Mouse (Mus musculus): ENCODE results near the gene Sost. TPM values are rescaled to one million over a fixed set of nuclear protein-coding genes. Genes with fewer than 3 reads are reported as not detected.

Gene Sost
- polyA plus RNA-seq, 1 experiment from 2014 or later: 1.8 TPM

DNA sequence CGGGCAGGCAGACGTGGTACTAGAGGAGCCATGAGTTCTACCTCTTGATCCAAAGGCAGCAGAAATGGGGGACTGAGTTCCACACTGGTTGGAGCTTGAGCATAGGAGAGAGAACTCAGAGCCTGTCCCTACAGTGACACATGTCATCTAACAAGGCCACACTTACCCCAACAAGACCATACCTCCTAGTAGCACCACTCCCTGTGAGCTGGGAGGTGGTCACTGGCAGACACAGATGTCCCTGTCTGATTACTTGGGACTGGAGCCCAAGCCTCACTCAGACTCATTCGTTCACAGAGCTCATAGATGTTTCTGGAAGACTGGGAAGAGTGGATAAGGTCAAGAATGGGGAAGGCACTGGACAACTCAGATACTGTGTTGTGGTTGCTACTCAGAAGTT, 48.2 kb downstream of the Sost start:
- DNase-seq (ENCODE audit: low spot score) (no peak), ATAC-seq (replicated peaks; ENCODE audit: low FRiP score, low read depth) (no peak)
- WGBS: 78% methylated on average over 3 of the region's 3 CpGs
- Histone ChIP-seq H3K27ac (no peak overlapping the region), H3K36me3 (ENCODE audit: insufficient read depth, low read length) (no peaks in the 10 kb centered on the region), H3K9me3 (replicated peaks; ENCODE audit: low read length) (no peaks in the 10 kb centered on the region), H3K4me3 (replicated peaks; ENCODE audit: low read depth, low read length) (no peak overlapping the region), H3K27me3 (ENCODE audit: insufficient read depth, low read length) (0 out of 2 replicates have a peak, but pooled peaks cover 3% of the 10 kb centered on the region), H3K4me2 (ENCODE audit: low read length) (no peak overlapping the region), H3K9ac (ENCODE audit: low read depth, low read length) (no peak overlapping the region), H3K4me1 (replicated peaks; ENCODE audit: insufficient read depth, low read length) (peaks cover 5% of the 10 kb centered on the region; the same call in 1 of the 2 replicates)
- TF ChIP-seq CTCF (IDR thresholded peaks at IDR 0.05; ENCODE audit: low read depth): no peak

DNA sequence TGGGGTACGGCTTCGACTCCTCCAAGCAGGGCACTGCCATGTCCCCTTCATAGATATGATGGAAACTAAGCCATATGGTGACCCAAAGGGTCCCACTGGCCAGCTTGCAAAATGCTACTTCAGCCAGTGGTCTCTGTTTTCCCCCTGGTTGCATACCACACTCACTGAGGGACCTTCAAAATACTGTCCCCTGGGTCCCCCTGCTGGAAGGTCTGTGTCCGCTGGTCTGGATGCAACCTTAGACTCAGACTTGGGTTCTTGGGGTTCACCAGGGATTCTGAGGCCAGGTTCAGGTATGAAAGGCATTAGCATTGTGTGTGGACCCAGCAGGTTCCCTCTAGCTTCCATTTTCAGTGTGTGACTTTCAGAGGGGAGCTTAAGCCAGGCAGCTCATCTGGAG, 50.0 kb downstream of the Sost start:
- Histone ChIP-seq H3K36me3 (ENCODE audit: insufficient read depth, low read length) (no peaks in the 10 kb centered on the region), H3K9me3 (replicated peaks; ENCODE audit: low read length) (no peaks in the 10 kb centered on the region), H3K4me2 (ENCODE audit: low read length) (no peak overlapping the region), H3K27ac (no peak overlapping the region), H3K9ac (ENCODE audit: low read depth, low read length) (no peak overlapping the region), H3K27me3 (ENCODE audit: insufficient read depth, low read length) (0 out of 2 replicates have a peak, but pooled peaks cover 3% of the 10 kb centered on the region), H3K4me3 (replicated peaks; ENCODE audit: low read depth, low read length) (no peak overlapping the region), H3K4me1 (replicated peaks; ENCODE audit: insufficient read depth, low read length) (peaks cover 5% of the 10 kb centered on the region; the same call in 1 of the 2 replicates)
- WGBS: 74% methylated on average over 3 of the region's 3 CpGs
- DNase-seq (ENCODE audit: low spot score): peak; percentile 36
- no peak for ATAC-seq (replicated peaks; ENCODE audit: low FRiP score, low read depth)
- peak; percentile 61 for TF ChIP-seq CTCF (IDR thresholded peaks at IDR 0.05; ENCODE audit: low read depth)

GRCm38 (mm10) chr11:101913591-101913990, 53.2 kb downstream of the Sost start:
- ATAC-seq (replicated peaks; ENCODE audit: low FRiP score, low read depth) (no peak), DNase-seq (ENCODE audit: low spot score) (no peak)
- no peak overlapping the region for H3K4me2 ChIP-seq (ENCODE audit: low read length)
- H3K4me1 ChIP-seq (replicated peaks; ENCODE audit: insufficient read depth, low read length): no peaks in the 10 kb centered on the region
- no peak overlapping the region for H3K27ac ChIP-seq
- TF ChIP-seq CTCF (IDR thresholded peaks at IDR 0.05; ENCODE audit: low read depth): peak; percentile 44; the same call in 1 of the 2 replicates
- no peaks in the 10 kb centered on the region for H3K36me3 ChIP-seq (ENCODE audit: insufficient read depth, low read length)
- H3K9me3 ChIP-seq (replicated peaks; ENCODE audit: low read length): no peaks in the 10 kb centered on the region
- H3K9ac ChIP-seq (ENCODE audit: low read depth, low read length): no peak overlapping the region
- H3K4me3 ChIP-seq (replicated peaks; ENCODE audit: low read depth, low read length): no peak overlapping the region
- WGBS: 68% methylated on average over 8 of the region's 8 CpGs
- H3K27me3 ChIP-seq (ENCODE audit: insufficient read depth, low read length): 0 out of 2 replicates have a peak, but pooled peaks cover 2% of the 10 kb centered on the region

Other genes starting within 250 kb of the Sost start
- gene Dhx8, start 234.1 kb downstream of the Sost start, polyA plus RNA-seq (2015; fragmentation: Nextera tagmentation; extraction: Ambion mirVana): 18.3 and 20.4 TPM in 2 replicates
- gene Etv4, start 181.6 kb downstream of the Sost start, polyA plus RNA-seq (2015; fragmentation: Nextera tagmentation; extraction: Ambion mirVana): 42.6 and 44.7 TPM in 2 replicates
- 13.9 and 14.3 TPM in 2 replicates for gene Meox1, start 72.6 kb downstream of the Sost start, polyA plus RNA-seq (2015; fragmentation: Nextera tagmentation; extraction: Ambion mirVana)
- not detected in 2 replicates for gene Cfap97d1, start 17.3 kb upstream of the Sost start, polyA plus RNA-seq (2015; fragmentation: Nextera tagmentation; extraction: Ambion mirVana)
- 51.7 and 57.9 TPM in 2 replicates for gene Dusp3, start 20.0 kb upstream of the Sost start, polyA plus RNA-seq (2015; fragmentation: Nextera tagmentation; extraction: Ambion mirVana)
- 3.5 and 4.2 TPM in 2 replicates for gene Mpp3, start 61.4 kb upstream of the Sost start, polyA plus RNA-seq (2015; fragmentation: Nextera tagmentation; extraction: Ambion mirVana)
- 2.8 and 2.9 TPM in 2 replicates for gene Cd300lg, start 74.5 kb upstream of the Sost start, polyA plus RNA-seq (2015; fragmentation: Nextera tagmentation; extraction: Ambion mirVana)
- gene Mpp2, start 121.5 kb upstream of the Sost start, polyA plus RNA-seq (2015; fragmentation: Nextera tagmentation; extraction: Ambion mirVana): 8.8 and 9.3 TPM in 2 replicates
- not detected in 2 replicates for gene Ppy, start 134.3 kb upstream of the Sost start, polyA plus RNA-seq (2015; fragmentation: Nextera tagmentation; extraction: Ambion mirVana)
- not detected in 2 replicates for gene Pyy, start 140.8 kb upstream of the Sost start, polyA plus RNA-seq (2015; fragmentation: Nextera tagmentation; extraction: Ambion mirVana)
- not detected in 2 replicates for gene Nags, start 178.5 kb upstream of the Sost start, polyA plus RNA-seq (2015; fragmentation: Nextera tagmentation; extraction: Ambion mirVana)
- 25.0 and 28.6 TPM in 2 replicates for gene Tmem101, start 189.4 kb upstream of the Sost start, polyA plus RNA-seq (2015; fragmentation: Nextera tagmentation; extraction: Ambion mirVana)
- 111 and 123 TPM in 2 replicates for gene Lsm12, start 218.3 kb upstream of the Sost start, polyA plus RNA-seq (2015; fragmentation: Nextera tagmentation; extraction: Ambion mirVana)
- 41.4 and 43.6 TPM in 2 replicates for gene G6pc3, start 222.6 kb upstream of the Sost start, polyA plus RNA-seq (2015; fragmentation: Nextera tagmentation; extraction: Ambion mirVana)

Measured in kidney, postnatal 0 days (tissue).